Mouse (Mus musculus) CH12.LX (cell line): ENCODE data around the gene Eml3. TPM values are rescaled to one million over a fixed set of nuclear protein-coding genes. Genes with fewer than 3 reads are reported as not detected.

ENCODE experiments used
- DNase-seq: peaks from one replicate; pipeline ENCODE4 v3.0.0-alpha.2; 2013; ENCODE audit errors: extremely low read depth
- H3K27ac ChIP-seq: 2 replicates; pipeline ENCODE4 v1.5.1; 2012; ENCODE audit warnings: low read depth, mild to moderate bottlenecking, control low read depth, moderate library complexity; ENCODE audit not compliant: insufficient read depth
- H3K27me3 ChIP-seq: replicated peaks from 2 replicates; pipeline ENCODE3; 2012; ENCODE audit warnings: inconsistent platforms
- H3K36me3 ChIP-seq, 2 experiments: replicated peaks in 1 of 2; 2 replicates each; pipeline versions ENCODE3 to v1.6.1; 2012; ENCODE audit warnings: inconsistent platforms in 1 of 2, low read length in 1 of 2, mild to moderate bottlenecking in 1 of 2, mixed read lengths in 1 of 2, moderate library complexity in 1 of 2; ENCODE audit not compliant: control insufficient read depth in 1 of 2, insufficient read depth in 1 of 2
- H3K4me1 ChIP-seq, 2 experiments: 2 replicates each; pipeline ENCODE4 v1.6.1; 2012; ENCODE audit warnings: inconsistent platforms in 1 of 2, moderate library complexity in 1 of 2; ENCODE audit not compliant: insufficient read depth in 2 of 2, control insufficient read depth in 1 of 2
- H3K4me2 ChIP-seq: 2 replicates; pipeline ENCODE4 v1.6.1; 2012; ENCODE audit warnings: low read depth, mild to moderate bottlenecking, control low read depth; ENCODE audit not compliant: poor library complexity, insufficient read depth, severe bottlenecking
- H3K4me3 ChIP-seq, 3 experiments: fragments of 150-350 bp in 1 of 3; sonication (generic) in 1 of 3; replicated peaks in 1 of 3; 2 replicates each; pipeline versions ENCODE3 to v1.5.1; 2011 to 2012; ENCODE audit warnings: low read depth in 2 of 3, low read length in 2 of 3, mild to moderate bottlenecking in 2 of 3, moderate library complexity in 2 of 3, control low read depth in 1 of 3, improper control_type of control experiment in 1 of 3, inconsistent platforms in 1 of 3, mixed read lengths in 1 of 3; ENCODE audit not compliant: poor library complexity in 1 of 3
- H3K79me2 ChIP-seq: replicated peaks from 2 replicates; pipeline ENCODE4 v1.6.1; 2012; ENCODE audit warnings: mild to moderate bottlenecking, moderate library complexity; ENCODE audit not compliant: control insufficient read depth, poor library complexity, insufficient read depth, severe bottlenecking; ENCODE audit errors: extremely low read depth
- H3K9ac ChIP-seq: 2 replicates; pipeline ENCODE4 v1.6.1; 2012; ENCODE audit warnings: low read depth, mild to moderate bottlenecking, control low read depth, moderate library complexity; ENCODE audit not compliant: insufficient read depth
- H3K9me3 ChIP-seq: replicated peaks from 2 replicates; pipeline ENCODE3; 2012; ENCODE audit warnings: low read length, inconsistent platforms, mixed read lengths
- CHD1 ChIP-seq: IDR thresholded peaks from 2 replicates; pipeline ENCODE4 v1.6.1; 2012; ENCODE audit warnings: low read depth, low read length, improper control_type of control experiment, inconsistent platforms
- CHD2 ChIP-seq: IDR thresholded peaks from 2 replicates; pipeline ENCODE4 v1.6.1; 2011; ENCODE audit warnings: low read length, improper control_type of control experiment
- CTCF ChIP-seq, 2 experiments: IDR thresholded peaks in 1 of 2; conservative IDR thresholded peaks in 1 of 2; 2 replicates each; pipeline ENCODE4 v1.5.1; 2011 to 2012; ENCODE audit warnings: low read depth in 2 of 2, low read length in 2 of 2, improper control_type of control experiment in 1 of 2, inconsistent platforms in 1 of 2, mild to moderate bottlenecking in 1 of 2, moderate library complexity in 1 of 2
- MAX ChIP-seq: IDR thresholded peaks from 2 replicates; pipeline ENCODE4 v1.6.1; 2011; ENCODE audit warnings: low read length, improper control_type of control experiment
- MAZ ChIP-seq: IDR thresholded peaks from 2 replicates; pipeline ENCODE4 v1.6.1; 2012; ENCODE audit warnings: low read depth, mild to moderate bottlenecking, inconsistent platforms, low read length, improper control_type of control experiment, moderate library complexity
- MEF2A ChIP-seq: IDR thresholded peaks from 2 replicates; pipeline ENCODE4 v1.6.1; 2014; ENCODE audit warnings: low read depth, mild to moderate bottlenecking, inconsistent platforms, low read length, improper control_type of control experiment, borderline replicate concordance
- MXI1 ChIP-seq: IDR thresholded peaks from 2 replicates; pipeline ENCODE4 v1.6.1; 2011; ENCODE audit warnings: mild to moderate bottlenecking, low read depth, low read length, improper control_type of control experiment
- MYC ChIP-seq: IDR thresholded peaks from 2 replicates; pipeline ENCODE4 v1.6.1; 2011; ENCODE audit warnings: low read depth, mild to moderate bottlenecking, improper control_type of control experiment, low read length
- PAX5 ChIP-seq: IDR thresholded peaks from 2 replicates; pipeline ENCODE4 v1.6.1; 2012; ENCODE audit warnings: low read length, inconsistent platforms, mixed read lengths
- POLR2A ChIP-seq: IDR thresholded peaks from 2 replicates; pipeline ENCODE4 v1.6.1; 2011; ENCODE audit warnings: low read depth, mild to moderate bottlenecking, improper control_type of control experiment, low read length
- POLR2AphosphoS2 ChIP-seq: IDR thresholded peaks from 2 replicates; pipeline ENCODE4 v1.6.1; 2011; ENCODE audit warnings: low read depth, low read length, improper control_type of control experiment
- RCOR1 ChIP-seq: conservative IDR thresholded peaks from 2 replicates; pipeline ENCODE4 v1.6.1; 2012; ENCODE audit warnings: low read depth, mild to moderate bottlenecking, inconsistent platforms, low read length, improper control_type of control experiment
- SMC3 ChIP-seq: IDR thresholded peaks from 2 replicates; pipeline ENCODE4 v1.6.1; 2011; ENCODE audit warnings: low read depth, low read length, improper control_type of control experiment
- TBP ChIP-seq: conservative IDR thresholded peaks from 2 replicates; pipeline ENCODE4 v1.6.1; 2011; ENCODE audit warnings: low read depth, low read length, improper control_type of control experiment
- USF1 ChIP-seq: IDR thresholded peaks from 2 replicates; pipeline ENCODE4 v1.6.1; 2014; ENCODE audit warnings: low read depth, mild to moderate bottlenecking, inconsistent platforms, low read length, improper control_type of control experiment
- USF2 ChIP-seq: conservative IDR thresholded peaks from 2 replicates; pipeline ENCODE4 v1.6.1; 2011; ENCODE audit warnings: low read depth, low read length, improper control_type of control experiment
- dilution Hi-C: fragments of 300-500 bp; cut with MboI; formaldehyde crosslinking; loops from 2 replicates; pipeline ENCODE4 v1.14.3; 2020; ENCODE audit warnings: low sequenced_read_pairs; ENCODE audit not compliant: extremely low pct_unique_long_range_greater_than_20kb, extremely low pct_ligation_motif_present
- in situ Hi-C: fragments of 300-500 bp; cut with MboI; formaldehyde crosslinking; loops from 3 replicates; pipeline ENCODE4 v1.14.3; 2019; ENCODE audit warnings: low sequenced_read_pairs, low pct_ligation_motif_present, low pct_unique_long_range_greater_than_20kb, mixed read lengths
- polyA plus RNA-seq: library from polyadenylated mRNA; unstranded; fragments of >175 nt; gene quantifications from 2 replicates; pipeline ENCODE4 v1.2.1, GENCODE M21; 2012; ENCODE audit warnings: low read depth; ENCODE audit not compliant: insufficient read length
- total RNA-seq, 2 experiments: library from RNA; depleted of rRNA; stranded (reverse); fragments of 300-350 nt in 1 of 2; fragments of >200 nt in 1 of 2; gene quantifications; 2 replicates each; pipeline ENCODE4 v1.2.3; 2012 to 2014

Gene Eml3
- total and polyA plus RNA-seq, 3 experiments: 18.7 to 37.3 (median 33.3) TPM

GRCm38 (mm10) chr19:8926766-8927165 lies 2.6 kb upstream of the Eml3 start:
- DNase-seq: no peak
- H3K4me2 ChIP-seq: no peak overlapping the region
- dilution Hi-C loops: no loop called here
- H3K4me1 ChIP-seq: peaks cover 12 to 43% of the 10 kb centered on the region in 2 experiments; a peak in 3 of 4 replicates
- no peak overlapping the region for H3K27ac ChIP-seq
- H3K9ac ChIP-seq: no peak overlapping the region
- H3K9me3 ChIP-seq: no peaks in the 10 kb centered on the region
- peaks cover 29 to 67% of the 10 kb centered on the region in 2 experiments for H3K36me3 ChIP-seq
- in situ Hi-C loops: no loop called here
- H3K79me2 ChIP-seq: peaks cover 12% of the 10 kb centered on the region
- TF ChIP-seq MYC (no peak), POLR2AphosphoS2 (no peak), CTCF (conservative IDR thresholded peaks at IDR 0.05 in 1 of 2, IDR thresholded peaks at IDR 0.05 in 1 of 2; ENCODE audit: low read depth in 2 of 2, low read length in 2 of 2) (no peak), MEF2A (no peak), RCOR1 (no peak)
- no peak overlapping the region for H3K4me3 ChIP-seq
- H3K27me3 ChIP-seq: no peaks in the 10 kb centered on the region

GRCm38 (mm10) chr19:8927891-8928525 lies 1.3 kb upstream of the Eml3 start:
- Histone ChIP-seq H3K27ac (no peak overlapping the region; the same call in 1 of the 2 replicates), H3K4me2 (no peak overlapping the region), H3K9ac (no peak overlapping the region), H3K79me2 (peaks cover 6% of the 10 kb centered on the region), H3K4me3 (no peak overlapping the region), H3K36me3 (peaks cover 30 to 68% of the 10 kb centered on the region in 2 experiments), H3K27me3 (no peaks in the 10 kb centered on the region), H3K4me1 (peaks cover 12 to 32% of the 10 kb centered on the region in 2 experiments; a peak in 3 of 4 replicates), H3K9me3 (no peaks in the 10 kb centered on the region)
- dilution Hi-C loops (no loop called here), in situ Hi-C loops (no loop called here)
- no peak for DNase-seq
- no peak for TF ChIP-seq CHD1
- no peak for TF ChIP-seq MAZ
- no peak for TF ChIP-seq USF2
- TF ChIP-seq MAX: no peak
- no peak for TF ChIP-seq POLR2A
- no peak for TF ChIP-seq RCOR1
- no peak for TF ChIP-seq CHD2
- TF ChIP-seq PAX5: no peak
- no peak for TF ChIP-seq MYC
- no peak for TF ChIP-seq SMC3
- no peak for TF ChIP-seq USF1
- no peak for TF ChIP-seq MXI1
- TF ChIP-seq TBP: no peak
